Mouse (Mus musculus): Measurements from ENCODE around the gene Olfr448. TPM values are rescaled to one million over a fixed set of nuclear protein-coding genes. Genes with fewer than 3 reads are reported as not detected.

Gene Olfr448
- total RNA-seq (2023): not detected

DNA sequence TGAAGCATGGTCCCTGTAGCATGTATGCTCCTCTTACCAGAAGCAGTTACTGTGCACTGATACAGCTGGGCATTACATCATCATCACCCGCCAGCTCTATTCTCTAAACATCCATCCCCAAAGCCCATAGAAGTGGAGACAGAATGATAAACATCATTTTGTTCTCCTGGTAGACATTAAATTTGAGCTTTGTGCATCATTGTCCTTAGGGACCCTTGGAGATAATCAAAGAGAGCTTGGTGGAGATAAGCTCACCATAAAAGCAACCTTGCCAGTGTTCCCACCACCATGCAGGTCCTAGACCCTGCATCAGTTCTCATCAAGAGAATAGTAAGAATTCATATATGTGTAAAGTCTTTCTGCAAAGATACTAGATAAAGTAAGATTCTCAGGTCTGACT is at the start of gene Olfr448:
Gene Olfr448, plus strand, starts transcription at position 301 of the 400 bp plus-strand sequence.

GRCm38 (mm10) chr6:42908578-42908977 is 18.3 kb downstream of the Olfr448 start, which contains the start of gene Olfr447:
TSS of gene Olfr447 (plus strand) at chr6:42908878.

DNA sequence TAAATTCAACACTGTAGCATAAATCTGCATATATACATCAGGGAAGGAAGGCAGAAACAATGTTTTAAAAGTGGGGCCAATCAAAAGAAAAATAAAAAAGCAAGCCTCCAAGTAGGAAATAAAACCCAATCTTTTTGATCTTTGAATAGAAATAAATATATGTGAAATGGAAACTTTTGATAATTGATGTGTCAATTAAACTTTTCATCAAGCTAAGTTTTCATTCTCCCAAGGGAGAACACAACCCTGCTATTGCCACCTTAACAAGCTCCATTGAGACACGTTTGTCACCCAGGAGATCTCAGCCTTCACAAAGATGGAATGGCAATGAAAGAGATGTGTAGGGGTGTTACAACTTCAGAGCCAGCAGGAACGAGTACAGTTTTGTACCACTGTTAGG is 30.8 kb downstream of the Olfr448 start, which contains the start of gene Olfr446:
Gene Olfr446, plus strand, starts transcription at position 301 of the 400 bp plus-strand sequence.

Other genes with a start within 250 kb of the Olfr448 start
- gene Tcaf2, start 245.2 kb upstream of the Olfr448 start, total RNA-seq (2023): under 1 TPM in 1 of 2 experiments, not detected in 1; 0.42 TPM
- under 1 TPM in 1 of 2 experiments, not detected in 1; 0.15 TPM for gene Tcaf1, start 180.4 kb upstream of the Olfr448 start, total RNA-seq (2023)
- gene Olfr453, start 151.1 kb upstream of the Olfr448 start, total RNA-seq (2023): not detected
- not detected for gene Olfr38, start 134.0 kb upstream of the Olfr448 start, total RNA-seq (2023)
- not detected for gene Olfr452, start 105.3 kb upstream of the Olfr448 start, total RNA-seq (2023)
- gene Olfr450, start 78.5 kb upstream of the Olfr448 start, total RNA-seq (2023): not detected
- gene Olfr449, start 56.1 kb upstream of the Olfr448 start, total RNA-seq (2023): not detected
- not detected for gene Olfr447, start 18.4 kb downstream of the Olfr448 start, total RNA-seq (2023)
- not detected for gene Olfr446, start 30.9 kb downstream of the Olfr448 start, total RNA-seq (2023)
- not detected for gene Olfr444, start 58.6 kb downstream of the Olfr448 start, total RNA-seq (2023)
- gene Olfr441, start 215.9 kb downstream of the Olfr448 start, total RNA-seq (2023): not detected

All from neutrophil, adult 83 days (primary cell).